Mouse (Mus musculus) kidney, postnatal 36 days (tissue): Measurements from ENCODE around the gene Rimklb.
"Not testable (repeated sequence)": the region's sequence is repeated elsewhere in the genome, so short reads cannot be mapped to it uniquely, and the experiment has no call there.

Source experiments
- DNase-seq, 2 experiments: peaks; one replicate each; pipeline ENCODE4 v3.0.0; 2021 to 2022; ENCODE audit warnings: mixed read lengths in 2 of 2

Gene Rimklb

DNA sequence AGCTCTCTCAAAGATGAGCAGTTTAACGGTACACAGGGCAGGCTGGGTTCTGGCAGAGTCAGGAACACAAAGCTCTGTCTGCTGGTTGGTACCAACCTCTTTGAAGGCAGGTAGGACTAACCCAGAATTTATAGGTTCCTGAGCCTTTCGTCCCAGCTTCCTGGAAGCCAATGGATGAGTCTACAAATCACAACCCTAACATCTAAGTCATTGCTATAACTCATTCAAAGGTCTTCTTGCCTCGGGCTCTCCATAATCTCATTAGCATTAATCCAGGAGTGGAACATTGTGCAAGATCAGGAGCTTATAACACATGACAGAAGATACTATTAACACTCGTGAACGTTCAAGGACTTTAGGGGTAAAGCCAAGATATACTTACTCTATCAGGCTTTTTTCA, at the start of gene Rimklb:
TSS of gene Rimklb (minus strand) at position 101 of the 400 bp plus-strand sequence.
- DNase-seq, result no peak

DNA sequence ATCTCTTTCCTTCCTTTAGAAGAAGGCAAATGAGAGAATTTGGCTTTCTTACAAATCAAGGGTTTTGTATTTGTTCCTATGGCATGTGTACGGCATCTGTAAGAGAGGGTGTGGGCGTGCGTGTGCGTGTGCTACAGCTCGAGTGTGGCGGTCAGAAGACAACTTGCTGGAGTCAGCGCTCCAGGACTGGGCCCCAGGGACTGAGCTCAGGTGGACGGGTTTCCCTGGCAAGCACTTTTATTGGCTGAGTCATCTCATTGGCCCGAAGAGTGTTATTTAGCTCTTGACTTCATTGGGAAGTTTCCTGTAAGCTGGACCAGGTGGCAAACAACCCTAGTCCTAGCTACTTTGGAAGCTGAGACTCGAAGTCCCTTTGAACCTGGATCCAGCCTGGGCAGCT, 47.4 kb upstream of the Rimklb start:
- no peak for DNase-seq

DNA sequence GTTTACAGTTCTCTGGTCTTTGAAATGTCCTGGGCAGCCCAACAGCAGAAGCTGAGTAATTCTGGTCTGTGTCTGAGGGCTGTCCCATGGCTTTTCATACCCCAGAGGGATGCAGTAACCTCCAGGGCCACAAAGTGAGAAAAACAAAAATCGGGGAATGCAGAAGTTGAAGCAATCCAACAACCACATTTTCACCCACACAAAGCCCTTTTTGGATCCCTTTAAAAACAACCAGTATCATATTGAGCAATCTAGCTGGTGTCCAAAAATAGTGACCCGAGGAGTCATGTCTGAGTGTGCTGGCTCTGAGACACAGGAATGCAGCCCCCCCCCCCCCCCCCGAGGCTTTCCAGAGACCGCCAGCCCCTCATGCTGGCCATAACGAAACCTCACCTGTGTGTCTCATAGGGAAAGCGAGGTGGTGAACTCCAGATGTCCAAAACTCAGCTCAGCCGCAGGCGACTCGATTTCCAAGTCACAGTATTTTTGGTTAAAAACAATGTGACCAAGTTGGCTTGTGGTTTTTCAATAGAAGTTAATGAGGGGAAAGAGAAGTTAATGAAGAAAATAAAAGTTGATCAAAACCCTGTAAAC, 46.8 kb upstream of the Rimklb start:
- DNase-seq, result no peak

DNA sequence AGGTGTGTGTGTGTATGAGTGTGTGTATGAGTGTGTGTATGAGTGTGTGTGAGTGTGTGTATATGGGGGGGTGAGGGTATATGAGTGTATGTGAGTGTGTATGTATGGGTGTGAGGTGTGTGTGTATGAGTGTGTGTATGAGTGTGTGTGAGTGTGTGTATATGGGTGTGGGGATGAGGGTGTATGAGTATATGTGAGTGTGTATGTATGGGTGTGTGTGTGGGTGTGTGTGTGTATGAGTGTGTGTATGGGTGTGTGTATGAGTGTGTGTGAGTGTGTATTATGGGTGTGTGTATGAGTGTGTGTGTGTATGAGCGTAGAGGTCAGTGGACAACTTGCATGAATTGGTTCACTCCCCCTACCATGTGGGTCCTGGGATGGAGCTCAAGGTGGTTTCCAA, 46.1 kb upstream of the Rimklb start:
- no peak for DNase-seq

GRCm38 (mm10) chr6:122543574-122543973, 45.0 kb upstream of the Rimklb start:
- DNase-seq, result no peak

- DNase-seq, result not testable (repeated sequence)
These were observed 43.9 kb upstream of the Rimklb start for GRCm38 (mm10) chr6:122542459-122542858.

GRCm38 (mm10) chr6:122539564-122539963, 41.0 kb upstream of the Rimklb start:
- no peak for DNase-seq

DNA sequence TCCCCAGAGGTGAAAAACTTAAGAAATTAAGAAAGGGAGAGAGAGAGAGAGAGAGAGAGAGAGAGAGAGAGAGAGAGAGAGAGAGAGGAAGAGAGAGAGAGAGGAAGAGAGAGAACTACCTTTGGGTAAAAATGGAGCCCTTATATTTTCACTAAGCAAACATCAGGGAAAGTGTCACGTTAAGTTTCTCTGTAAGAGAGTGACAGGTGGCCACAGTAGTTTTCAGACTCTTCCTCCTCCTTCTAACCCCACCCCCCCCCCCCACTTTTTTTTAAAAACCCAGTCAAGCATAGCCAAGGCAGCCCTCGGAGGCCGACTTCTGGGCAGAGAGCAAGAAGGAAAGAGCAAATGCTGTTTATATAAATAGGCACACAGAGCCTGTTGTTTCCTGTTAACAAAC, 35.5 kb upstream of the Rimklb start:
- peak; percentile 16 to 25 for DNase-seq

GRCm38 (mm10) chr6:122532883-122533302, 34.3 kb upstream of the Rimklb start:
- peak; percentile 87 to 92 for DNase-seq

- no peak for DNase-seq
These were observed 33.1 kb upstream of the Rimklb start for GRCm38 (mm10) chr6:122531466-122532174.

GRCm38 (mm10) chr6:122528136-122528535, 29.6 kb upstream of the Rimklb start:
- DNase-seq, result no peak

DNA sequence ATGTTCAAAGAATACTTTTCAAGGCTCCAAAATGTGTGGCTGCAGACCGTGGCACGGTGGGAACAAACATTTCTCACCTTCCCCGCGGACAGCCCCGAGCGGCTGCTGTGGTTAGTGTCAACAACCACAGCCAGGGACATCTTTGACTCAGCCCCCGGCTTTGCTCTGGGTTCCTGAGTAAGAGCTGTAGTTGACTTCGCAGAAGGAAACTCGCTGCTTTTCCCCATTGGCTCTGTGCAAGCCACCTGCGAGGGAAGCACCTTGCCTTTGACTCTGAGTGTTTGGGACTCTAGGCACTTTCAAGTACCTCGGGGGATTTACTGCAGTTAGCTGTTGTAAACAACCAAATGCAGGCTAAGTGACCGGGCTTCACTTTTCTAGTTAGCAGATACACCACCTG, 29.0 kb upstream of the Rimklb start:
- DNase-seq, result no peak

- DNase-seq, result no peak
These were observed 24.7 kb upstream of the Rimklb start for GRCm38 (mm10) chr6:122523289-122523688.

DNA sequence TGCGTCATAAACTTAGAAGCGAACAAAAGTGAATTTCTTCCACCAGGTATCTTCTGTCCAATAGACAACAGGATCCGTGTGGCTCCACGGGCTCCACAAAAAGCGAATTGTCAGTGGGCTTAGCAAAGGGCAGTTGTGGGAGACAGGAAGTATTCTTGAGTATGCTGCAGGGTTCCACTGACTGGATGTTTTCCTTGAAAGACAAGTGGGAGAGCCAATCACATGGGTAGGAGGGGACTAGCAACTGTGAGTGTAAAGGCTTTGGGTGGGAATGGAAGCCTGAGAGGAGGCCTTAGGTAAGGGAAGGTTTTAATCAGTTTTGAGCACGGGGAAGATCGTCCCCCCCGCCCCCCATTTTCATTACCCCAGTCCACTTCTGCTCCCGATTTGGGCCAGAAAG, 24.0 kb upstream of the Rimklb start:
- peak; percentile 29 to 46 for DNase-seq

DNA sequence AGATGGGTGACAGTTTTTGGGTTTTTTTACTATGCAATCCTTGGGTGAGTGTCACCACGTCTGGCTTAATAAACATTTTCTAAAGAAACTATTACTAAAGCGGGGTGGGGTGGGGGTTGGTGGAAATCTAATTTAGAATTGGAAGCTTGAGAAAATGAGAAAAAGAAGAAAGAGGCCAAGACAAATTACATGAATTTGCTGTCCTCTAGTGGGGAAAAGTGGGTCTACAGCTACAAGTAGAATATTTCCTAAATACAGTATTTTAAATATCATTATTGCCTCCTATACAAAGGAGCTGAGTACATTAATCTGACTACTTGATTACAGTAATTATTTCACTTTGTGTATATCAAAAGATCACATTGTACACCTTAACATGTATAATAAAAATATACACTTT, 20.8 kb upstream of the Rimklb start:
- DNase-seq, result peak in 1 of 2 experiments; percentile 9

GRCm38 (mm10) chr6:122517668-122518067, 19.1 kb upstream of the Rimklb start:
- no peak for DNase-seq

- DNase-seq, result not testable (repeated sequence)
These were observed 17.2 kb upstream of the Rimklb start for GRCm38 (mm10) chr6:122515762-122516161.

- no peak for DNase-seq
These were observed 15.8 kb upstream of the Rimklb start for GRCm38 (mm10) chr6:122514312-122514711.

DNA sequence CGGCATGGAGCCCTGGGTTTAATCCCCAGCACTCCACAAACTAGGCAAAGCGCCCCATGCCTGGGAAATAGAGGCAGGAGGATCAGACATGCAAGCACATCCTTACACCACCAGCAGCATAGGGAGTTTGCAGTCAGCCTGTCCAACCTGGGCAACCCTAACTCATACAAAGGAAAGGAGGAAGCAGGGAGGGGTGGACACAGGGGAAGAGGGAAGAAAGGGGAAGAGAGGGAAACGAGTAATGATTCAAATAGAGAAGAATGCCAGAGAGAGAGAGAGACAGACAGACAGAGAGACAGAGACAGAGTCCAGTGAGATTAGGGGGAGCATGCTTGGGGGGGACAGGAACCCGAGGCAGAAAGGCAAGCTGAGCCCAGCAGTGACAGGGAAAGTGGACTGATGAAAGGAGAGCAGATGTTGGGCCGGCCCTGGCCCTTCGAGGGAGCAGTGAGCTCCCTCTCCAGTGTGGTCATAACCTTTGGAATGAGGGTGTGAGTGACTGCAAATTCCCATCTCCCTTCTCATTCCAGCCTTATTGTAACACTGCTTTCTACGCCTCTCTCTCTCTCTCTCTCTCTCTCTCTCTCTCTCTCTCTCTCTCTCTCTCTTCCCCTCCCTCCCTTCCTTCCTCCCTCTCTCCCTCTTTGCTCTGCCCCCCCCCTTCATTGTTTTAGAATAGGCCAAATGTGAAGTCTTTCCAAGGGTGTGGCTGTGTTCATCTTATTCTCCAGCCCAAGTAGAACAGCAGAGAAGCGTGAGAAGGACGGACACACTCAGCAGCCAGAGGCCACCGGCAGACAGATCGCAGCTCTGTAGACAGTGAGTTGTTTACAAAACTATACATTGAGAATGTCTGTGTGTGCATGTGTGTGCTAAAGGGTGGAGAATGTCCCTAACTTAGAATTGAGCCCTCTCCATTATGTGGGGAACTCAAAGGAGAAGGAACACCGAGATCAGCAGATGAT, 14.6 kb upstream of the Rimklb start:
- no peak for DNase-seq

DNA sequence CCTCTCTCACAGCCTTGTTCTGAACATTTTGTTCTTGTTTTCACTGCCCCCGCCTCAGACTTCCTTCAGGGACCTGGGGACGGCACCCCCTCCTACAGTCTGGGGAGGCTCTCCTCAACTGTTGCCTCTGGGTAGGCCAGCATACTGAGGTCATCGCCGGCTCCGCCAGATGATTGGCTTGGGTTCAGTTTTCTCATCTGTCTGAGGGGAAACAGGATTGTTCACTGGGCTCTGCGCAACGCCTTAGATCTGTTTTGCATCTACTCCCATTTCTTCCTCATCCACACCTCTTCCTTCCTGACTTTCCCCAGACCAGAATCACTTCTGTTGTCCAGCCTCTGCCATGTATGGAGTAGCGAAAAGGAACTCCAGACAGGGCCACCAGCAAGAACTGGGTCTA, 9.9 kb upstream of the Rimklb start:
- no peak for DNase-seq

GRCm38 (mm10) chr6:122505545-122505944, 7.0 kb upstream of the Rimklb start, which contains the start of gene Mfap5:
Mfap5 (plus strand) TSS chr6:122505845.
- no peak for DNase-seq

- DNase-seq, result no peak
These were observed 6.5 kb upstream of the Rimklb start for GRCm38 (mm10) chr6:122505041-122505440.

- DNase-seq, result peak in 1 of 2 experiments; percentile 18
These were observed 2.1 kb downstream of the Rimklb start for GRCm38 (mm10) chr6:122496501-122496900.
